In the genomic region with DNA sequence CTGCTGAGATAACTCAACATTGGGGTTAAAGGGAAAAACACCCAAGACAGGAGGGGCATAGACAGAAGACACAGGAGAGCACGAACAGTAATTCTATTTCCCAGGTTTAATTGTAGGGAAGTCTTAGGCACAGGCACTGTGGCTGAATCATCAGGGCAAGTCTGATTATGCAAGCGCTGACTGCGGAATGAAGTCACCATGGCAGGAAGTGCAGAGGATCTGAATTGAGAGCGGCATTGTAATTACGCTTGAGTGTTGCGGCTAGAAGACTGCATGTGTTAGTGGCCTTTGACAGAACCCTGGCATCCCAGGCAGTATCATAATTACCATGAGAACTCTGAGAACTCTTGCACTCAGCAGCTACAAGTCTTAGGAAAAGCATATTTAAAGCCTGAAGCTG, we compare ENCODE assay signal across 14 mouse cellular contexts.
DNase-seq lines count a peak whose midpoint lies in the region; ATAC-seq and TF ChIP-seq lines count a peak whose summit lies in the region.
"Had no signal": no experiment of that assay in that cellular context is flagged by ENCODE, and none has a peak within 500 bp of the region (broad histone marks: within the 10 kb centered on the region; RNA-seq: fewer than 3 reads in every experiment).

No protein-coding gene starts in this region.

- DNase-seq in frontal cortex, postnatal 36 days (ENCODE audit: low spot score in 2 of 2) = peak; percentile 37
- no peak for DNase-seq in frontal cortex, postnatal 10 days (ENCODE audit: low spot score in 2 of 2)
- DNase-seq in adrenal gland, postnatal 10 days = peak; percentile 2
- DNase-seq in lung, postnatal 10 days = peak; percentile 18
- no peak for DNase-seq in kidney, postnatal 10 days
- DNase-seq: kidney, adult 18-20 months; retina, postnatal 1 day had no signal

- no peaks in the 10 kb centered on the region for H3K27me3 ChIP-seq in C2C12 (ENCODE audit: control insufficient read depth, insufficient read depth, insufficient read length)
- H3K27me3 ChIP-seq: limb, embryonic 15.5 days; megakaryocyte, embryonic 14.5 days had no signal

- no peak for ATAC-seq in megakaryocyte-erythroid progenitor cell, adult 5-6 weeks (replicated peaks; ENCODE audit: low FRiP score, low TSS enrichment, poor library complexity, severe bottlenecking)
- ATAC-seq: activated CD4-positive, CD25-positive, alpha-beta regulatory T cell, adult 4 months had no signal

- no peak overlapping the region for H3ac ChIP-seq in C2C12 (ENCODE audit: control insufficient read depth, insufficient read length, low read depth)

- no peak overlapping the region for H3K4me3 ChIP-seq in C2C12 (ENCODE audit: insufficient read depth, poor library complexity, severe bottlenecking)
- H3K4me3 ChIP-seq: forebrain, embryonic 10.5 days; hindbrain, embryonic 10.5 days; limb, embryonic 15.5 days; megakaryocyte, embryonic 14.5 days had no signal

- H3K79me2 ChIP-seq in C2C12 (ENCODE audit: control insufficient read depth, insufficient read depth) = no peaks in the 10 kb centered on the region

- no peak for TF ChIP-seq CTCF in C2C12 (IDR thresholded peaks at IDR 0.05; ENCODE audit: control insufficient read depth, insufficient read depth, insufficient read length)

- no peaks in the 10 kb centered on the region for H3K79me3 ChIP-seq in C2C12 (ENCODE audit: low read depth)

- H3K36me3 ChIP-seq in C2C12 (ENCODE audit: control insufficient read depth, insufficient read depth) = no peaks in the 10 kb centered on the region
- H3K36me3 ChIP-seq: forebrain, embryonic 10.5 days; hindbrain, embryonic 10.5 days; limb, embryonic 15.5 days had no signal

TF ChIP-seq in C2C12, 6 proteins besides CTCF, POLR2A, EP300 and RAD21:
- TF ChIP-seq CEBPB (IDR thresholded peaks at IDR 0.05; ENCODE audit: low read depth) (peak; percentile 91), FOSL1 (IDR thresholded peaks at IDR 0.05; ENCODE audit: insufficient read depth, low read length, poor library complexity, severe bottlenecking) (no peak)

Comparison
In these comparisons a context has a peak if more than half of its experiments do, and no peak if none do; other contexts are left out.
1. DNase-seq: peak in frontal cortex, postnatal 36 days (2 of 2), adrenal gland, postnatal 10 days (single experiment) and lung, postnatal 10 days (single experiment); none in frontal cortex, postnatal 10 days (0 of 2) and kidney, postnatal 10 days (single experiment).